Mouse (Mus musculus): ENCODE data around the gene Ifng.

Gene Ifng

DNA sequence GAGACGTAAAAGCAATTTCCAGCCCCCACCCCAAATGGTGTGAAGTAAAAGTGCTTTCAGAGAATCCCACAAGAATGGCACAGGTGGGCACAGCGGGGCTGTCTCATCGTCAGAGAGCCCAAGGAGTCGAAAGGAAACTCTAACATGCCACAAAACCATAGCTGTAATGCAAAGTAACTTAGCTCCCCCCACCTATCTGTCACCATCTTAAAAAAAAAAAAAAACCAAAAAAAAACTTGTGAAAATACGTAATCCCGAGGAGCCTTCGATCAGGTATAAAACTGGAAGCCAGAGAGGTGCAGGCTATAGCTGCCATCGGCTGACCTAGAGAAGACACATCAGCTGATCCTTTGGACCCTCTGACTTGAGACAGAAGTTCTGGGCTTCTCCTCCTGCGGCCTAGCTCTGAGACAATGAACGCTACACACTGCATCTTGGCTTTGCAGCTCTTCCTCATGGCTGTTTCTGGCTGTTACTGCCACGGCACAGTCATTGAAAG, at the start of gene Ifng:
TSS of gene Ifng (plus strand) at position 305 of the 499 bp plus-strand sequence.
- no peak for DNase-seq

DNA sequence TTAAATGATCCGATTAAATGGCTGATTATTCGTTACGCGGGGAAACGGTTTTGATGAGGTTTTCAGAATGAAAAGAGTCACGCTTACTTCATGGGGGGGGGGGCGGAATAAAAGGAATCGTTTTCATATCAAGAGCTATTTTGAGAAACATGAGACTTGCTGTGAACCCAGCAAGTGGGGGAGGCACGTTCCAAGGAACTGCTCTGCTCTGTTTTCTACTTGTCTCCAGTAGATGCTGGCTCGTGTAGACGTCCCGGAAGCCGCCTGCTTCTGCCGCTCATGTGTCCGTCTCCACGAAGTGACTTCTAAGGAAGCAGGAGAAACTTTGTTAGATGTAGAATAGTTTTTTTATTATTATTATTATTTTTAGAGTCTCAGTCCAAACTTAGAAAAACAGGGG, 40.9 kb upstream of the Ifng start:
- no peak for DNase-seq

DNA sequence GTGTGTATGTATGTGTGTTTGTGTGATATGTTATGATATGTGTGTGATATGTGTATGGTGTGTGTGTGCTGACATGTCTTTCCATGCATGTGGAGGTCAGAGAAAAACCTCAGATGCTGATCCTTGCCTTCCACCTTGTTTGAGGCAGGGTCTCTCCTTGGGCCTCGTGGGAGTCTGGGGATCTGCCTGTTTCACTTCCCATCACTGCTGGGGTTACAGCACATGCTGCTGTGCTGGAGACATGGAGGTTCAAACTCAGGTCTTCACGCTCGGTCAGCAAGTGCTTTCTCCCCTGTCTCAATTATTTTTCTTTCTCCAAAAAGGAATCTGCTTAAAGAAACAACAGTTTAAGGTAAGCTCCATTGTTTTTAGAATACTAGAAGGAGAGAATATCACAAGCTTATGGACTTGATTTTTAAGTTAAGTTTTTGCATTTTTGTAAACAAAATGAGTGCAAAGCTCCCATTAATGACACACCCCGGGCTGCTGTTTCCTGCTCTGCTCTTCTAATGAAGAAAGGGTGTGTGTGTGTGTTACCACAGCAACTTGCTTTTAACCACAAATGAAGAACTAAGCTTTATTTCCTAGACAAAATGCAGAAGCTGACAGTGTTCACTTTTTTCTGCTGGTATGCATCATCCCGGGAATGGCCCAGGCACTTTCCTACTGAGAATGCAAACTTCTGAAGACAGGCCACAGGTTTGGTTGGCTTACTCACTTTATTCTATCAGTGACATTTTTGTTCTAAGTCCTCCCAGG, 34.2 kb upstream of the Ifng start:
- no peak for DNase-seq

DNA sequence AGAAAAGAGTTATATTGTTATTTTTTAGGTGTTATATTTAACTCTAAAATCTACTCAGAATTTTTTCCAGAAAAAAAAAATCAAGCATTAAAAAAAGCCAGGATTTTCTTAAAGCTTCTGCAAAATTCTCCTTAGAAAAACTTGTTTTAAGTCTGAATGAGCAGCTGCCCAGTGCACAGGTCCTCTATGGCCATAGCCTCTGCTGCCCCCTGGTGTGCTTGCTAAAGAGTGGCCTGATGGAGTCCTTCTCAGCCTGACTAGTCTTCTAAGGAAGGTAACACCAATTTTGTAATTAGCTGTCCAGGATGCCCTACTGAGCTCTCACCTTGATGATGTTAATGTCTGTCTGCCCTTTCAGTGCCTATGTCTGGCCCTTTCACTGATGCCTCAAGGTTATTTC, 29.5 kb upstream of the Ifng start:
- DNase-seq, result no peak

DNA sequence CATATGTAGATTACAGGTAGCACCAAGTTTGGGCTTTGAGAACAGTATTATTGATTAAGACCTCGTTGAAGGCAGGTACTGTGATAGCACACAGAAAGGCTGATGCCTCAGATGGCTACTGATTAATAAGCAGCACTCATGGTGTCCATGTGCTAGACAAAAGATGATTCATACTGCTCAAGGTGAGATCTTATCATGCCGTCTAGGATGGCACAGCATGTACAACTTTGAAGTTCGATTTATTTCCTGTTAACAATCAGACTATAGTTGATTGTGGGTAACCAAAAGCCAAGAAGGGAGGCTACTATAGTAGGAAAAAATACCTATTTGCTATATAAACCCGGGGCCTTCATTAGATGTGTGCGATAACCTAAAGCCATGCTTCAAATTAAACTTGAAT, 28.1 kb upstream of the Ifng start:
- DNase-seq, result no peak

DNA sequence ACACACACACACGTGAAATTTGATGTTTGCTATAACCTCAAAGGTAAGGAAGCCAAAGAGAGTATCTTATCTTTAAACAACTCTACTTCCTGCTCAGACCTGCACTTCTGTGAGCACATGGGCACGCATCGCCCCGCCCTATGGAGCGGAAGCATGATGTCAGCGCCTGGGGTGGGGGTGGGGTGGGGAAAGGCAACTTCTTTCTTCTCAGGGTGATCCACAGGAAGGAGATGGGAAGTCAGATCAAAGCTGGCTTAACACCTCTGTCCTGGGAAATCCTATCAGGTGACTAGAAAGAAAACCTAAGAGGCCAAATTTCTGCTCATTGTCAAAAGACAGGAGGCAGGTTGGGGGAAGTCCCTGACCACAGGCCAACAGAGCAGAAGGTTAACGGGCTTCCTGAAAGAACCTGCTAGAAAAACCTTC, 21.8 kb upstream of the Ifng start:
- no peak for DNase-seq

DNA sequence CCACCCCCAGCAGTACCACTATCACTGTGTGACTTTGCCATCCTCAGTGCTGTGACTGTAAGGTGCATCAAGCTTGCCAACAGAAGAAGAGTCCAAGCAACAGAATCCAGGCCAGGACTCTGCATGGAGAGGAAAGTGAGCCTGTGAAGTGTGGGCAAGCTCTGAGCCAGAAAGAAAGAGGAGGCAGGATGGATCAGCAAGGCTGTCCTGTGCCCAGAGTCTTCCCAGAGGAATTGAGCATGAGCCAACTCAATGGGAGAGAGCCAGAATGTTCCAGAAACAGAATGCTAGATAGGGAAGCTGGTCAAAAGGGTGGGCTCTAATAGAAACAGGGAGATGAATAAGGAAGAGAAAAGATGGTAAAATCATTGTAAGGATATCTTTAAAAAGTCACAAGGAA, 19.9 kb upstream of the Ifng start:
- peak; percentile 49 for DNase-seq

DNA sequence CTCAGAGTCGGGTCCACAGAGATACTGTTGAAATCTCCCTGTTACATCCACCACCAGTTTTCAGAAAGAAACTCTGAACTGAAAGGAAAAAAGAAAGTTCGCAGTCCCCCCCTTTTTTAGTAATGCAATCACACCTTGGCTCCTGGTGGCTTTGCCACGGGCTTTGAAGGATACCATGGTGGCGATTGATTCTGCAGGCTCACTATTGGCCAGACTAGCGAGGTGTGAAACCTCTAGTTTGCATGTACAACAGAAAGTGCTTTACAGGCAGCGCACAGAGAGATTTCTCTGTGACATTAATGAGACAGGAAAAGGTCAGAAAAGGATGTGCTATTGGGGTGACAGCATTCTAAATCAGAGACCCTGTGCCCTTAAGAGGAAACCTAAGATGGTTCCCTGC, 5.3 kb upstream of the Ifng start:
- DNase-seq, result no peak

DNA sequence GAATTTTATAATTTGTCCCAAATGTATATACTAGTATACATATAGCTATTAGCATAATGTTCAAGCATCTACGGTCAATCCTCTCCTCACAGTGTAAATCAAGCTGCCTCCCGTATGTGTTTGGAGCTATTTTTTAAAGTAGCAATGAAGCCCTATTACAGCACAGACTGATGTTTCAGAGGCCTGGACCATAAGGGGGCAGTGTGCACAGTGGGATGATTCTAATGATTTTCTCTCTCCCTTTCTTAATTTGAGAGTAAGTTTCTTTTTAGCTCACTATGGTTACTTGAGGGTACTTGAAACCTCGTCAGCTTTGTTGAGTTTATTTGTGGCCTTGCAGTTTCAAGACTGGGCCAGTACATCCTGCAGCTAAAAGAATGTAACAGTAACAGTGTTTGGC, 1.1 kb downstream of the Ifng start:
- DNase-seq, result no peak

DNA sequence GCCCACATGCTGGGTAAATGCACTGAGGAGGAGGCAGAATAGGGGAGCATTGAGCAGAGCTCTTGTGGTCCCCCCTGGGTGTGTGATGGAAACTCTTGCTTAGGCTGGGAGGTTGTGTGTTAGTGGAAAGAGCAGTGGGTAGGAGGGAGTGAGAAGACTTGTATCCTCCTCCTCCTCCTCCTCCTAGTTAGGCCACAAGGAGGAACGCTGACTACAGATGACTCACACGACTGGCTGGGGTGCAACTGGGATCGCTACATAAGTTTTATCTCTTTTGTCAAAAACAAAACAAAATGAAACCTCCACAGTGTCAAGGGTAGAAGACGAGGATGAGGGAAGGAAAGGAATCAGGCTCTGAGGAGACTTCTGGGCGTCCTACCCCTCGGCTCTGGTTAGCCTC, 2.2 kb downstream of the Ifng start:
- DNase-seq, result no peak

DNA sequence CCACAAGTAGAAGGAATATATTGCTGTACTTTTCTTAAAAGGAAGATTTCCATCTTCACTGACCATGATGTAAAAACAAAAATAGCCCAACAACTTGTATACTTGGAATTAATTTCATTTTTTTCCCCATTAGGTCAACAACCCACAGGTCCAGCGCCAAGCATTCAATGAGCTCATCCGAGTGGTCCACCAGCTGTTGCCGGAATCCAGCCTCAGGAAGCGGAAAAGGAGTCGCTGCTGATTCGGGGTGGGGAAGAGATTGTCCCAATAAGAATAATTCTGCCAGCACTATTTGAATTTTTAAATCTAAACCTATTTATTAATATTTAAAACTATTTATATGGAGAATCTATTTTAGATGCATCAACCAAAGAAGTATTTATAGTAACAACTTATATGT, 4.2 kb downstream of the Ifng start:
- peak; percentile 94 for DNase-seq

DNA sequence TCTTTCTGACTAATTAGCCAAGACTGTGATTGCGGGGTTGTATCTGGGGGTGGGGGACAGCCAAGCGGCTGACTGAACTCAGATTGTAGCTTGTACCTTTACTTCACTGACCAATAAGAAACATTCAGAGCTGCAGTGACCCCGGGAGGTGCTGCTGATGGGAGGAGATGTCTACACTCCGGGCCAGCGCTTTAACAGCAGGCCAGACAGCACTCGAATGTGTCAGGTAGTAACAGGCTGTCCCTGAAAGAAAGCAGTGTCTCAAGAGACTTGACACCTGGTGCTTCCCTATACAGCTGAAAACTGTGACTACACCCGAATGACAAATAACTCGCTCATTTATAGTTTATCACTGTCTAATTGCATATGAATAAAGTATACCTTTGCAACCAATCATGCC, 4.7 kb downstream of the Ifng start:
- no peak for DNase-seq

DNA sequence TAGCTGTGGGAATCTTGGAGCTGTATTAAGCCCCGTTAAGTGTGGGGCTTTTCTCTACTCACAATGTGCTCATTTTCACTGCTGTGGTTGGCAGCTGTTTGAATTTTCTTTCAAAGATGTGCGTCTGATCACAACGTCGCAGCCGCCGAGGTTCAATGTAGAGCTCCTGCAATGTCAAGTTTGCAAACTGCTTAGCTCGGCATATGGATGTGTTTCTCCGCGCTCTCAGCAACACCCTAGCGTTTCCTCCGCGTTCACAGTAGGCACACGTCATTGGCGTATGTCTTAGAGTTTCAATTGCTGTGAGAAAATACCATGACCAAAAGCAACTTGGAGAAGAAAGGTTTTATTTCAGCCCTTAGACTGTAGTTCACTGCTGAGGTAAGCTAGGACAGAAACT, 5.1 kb downstream of the Ifng start:
- DNase-seq, result no peak

DNA sequence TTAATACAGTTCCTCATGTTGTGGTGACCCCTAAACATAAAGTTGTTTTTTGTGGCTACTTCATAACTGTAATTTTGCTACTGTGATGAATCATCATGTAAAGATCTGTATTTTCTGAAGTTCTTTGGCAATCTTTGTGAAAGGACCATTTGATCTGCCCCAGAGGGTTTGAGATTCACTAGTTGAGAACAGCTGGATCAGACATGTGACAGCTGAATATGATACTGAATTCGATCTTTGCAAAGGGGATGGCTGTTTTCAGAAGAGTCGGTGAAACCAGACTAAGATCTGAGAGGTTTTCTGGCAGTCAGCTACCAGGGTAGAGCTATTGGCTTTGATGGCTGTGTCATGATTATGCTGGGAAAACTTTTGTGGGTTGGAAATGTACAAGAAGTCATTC, 10.9 kb downstream of the Ifng start:
- DNase-seq, result no peak

DNA sequence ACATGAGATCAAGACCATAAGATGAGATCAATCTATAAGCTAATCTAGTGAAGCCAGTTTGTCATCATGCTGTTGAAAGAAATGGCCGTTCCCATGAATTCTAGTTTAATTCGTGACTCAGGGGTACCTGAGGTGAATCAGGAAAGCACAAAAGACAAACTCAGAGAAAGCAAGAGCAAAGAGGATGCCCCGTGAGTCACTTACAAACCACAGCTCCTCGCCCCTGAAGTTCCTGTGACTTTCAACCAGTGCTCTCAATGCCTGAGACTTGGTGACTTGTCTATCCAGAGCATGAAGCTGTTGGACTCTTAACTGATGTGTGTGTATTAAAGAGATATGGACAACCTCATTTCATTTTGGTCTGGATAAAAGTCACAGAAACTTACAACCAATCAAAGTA, 17.9 kb downstream of the Ifng start:
- peak; percentile 44 for DNase-seq

DNA sequence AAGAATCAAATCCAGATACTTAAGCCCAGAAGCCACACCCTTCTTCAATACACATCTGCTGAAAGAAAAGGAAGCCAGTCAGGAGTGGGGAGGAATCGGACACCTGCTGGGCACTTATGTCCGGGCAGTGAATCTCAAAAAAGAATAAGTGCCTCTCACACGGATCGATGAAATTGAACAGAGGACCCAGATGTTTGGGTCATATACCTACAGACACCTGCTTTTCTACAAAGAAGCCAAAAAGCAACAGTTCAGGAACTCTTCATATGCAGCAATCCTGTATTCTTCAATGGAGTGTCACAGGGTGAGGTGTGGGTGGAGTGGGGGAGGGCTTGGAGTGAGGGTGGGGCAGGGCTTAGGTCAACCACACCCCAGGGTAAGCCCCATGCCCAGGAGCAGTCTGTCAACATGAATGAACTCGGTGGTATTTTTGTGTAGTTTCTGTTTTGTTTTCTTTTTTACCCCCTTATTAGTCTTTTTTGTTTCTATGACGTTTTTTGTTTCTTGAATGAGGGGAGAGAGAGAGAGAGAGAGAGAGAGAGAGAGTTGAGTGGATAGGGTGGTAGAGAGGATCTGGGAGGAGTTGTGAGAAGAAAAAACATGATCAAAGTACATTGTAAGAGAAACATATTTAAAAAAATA, 20.4 kb downstream of the Ifng start:
- DNase-seq, result peak; percentile 41

DNA sequence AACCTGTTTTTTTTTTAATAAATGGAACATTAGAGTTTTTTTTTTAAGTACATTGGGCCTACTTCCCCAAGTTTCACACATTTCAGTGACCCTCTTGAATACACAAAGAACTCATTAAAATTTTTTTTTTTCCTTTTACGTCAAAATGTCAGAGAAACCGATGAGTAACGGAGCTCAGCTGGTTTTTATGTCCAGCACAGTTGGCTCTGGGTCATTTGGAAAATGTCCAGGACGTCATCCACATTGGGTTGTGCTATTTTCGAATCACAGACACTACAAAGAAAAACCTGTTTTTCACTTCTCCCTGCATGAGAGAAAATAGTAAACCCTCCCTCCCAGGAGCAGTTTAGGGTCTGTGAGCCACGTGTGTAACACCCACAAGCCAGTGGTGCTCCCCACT, 25.6 kb downstream of the Ifng start:
- no peak for DNase-seq

DNA sequence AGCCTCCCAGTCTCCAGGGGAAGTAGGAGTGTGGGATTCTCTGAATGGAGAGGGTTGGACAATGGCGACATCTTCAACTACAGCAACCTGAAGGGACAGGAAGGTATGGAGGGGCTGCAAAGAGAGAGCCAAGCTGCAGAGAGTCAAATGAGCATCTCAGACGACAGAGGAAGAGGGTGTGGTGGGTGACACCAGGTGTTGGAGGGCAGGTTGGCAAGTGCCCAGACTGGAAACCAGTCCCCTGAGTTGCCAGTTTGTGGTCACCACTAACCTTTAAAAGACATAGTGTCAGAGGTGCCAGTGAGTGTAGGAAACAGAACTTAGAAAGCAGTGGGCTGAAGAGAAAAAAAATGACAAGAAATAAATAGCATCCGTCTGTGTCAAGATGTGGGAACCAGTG, 28.2 kb downstream of the Ifng start:
- DNase-seq, result peak; percentile 75

DNA sequence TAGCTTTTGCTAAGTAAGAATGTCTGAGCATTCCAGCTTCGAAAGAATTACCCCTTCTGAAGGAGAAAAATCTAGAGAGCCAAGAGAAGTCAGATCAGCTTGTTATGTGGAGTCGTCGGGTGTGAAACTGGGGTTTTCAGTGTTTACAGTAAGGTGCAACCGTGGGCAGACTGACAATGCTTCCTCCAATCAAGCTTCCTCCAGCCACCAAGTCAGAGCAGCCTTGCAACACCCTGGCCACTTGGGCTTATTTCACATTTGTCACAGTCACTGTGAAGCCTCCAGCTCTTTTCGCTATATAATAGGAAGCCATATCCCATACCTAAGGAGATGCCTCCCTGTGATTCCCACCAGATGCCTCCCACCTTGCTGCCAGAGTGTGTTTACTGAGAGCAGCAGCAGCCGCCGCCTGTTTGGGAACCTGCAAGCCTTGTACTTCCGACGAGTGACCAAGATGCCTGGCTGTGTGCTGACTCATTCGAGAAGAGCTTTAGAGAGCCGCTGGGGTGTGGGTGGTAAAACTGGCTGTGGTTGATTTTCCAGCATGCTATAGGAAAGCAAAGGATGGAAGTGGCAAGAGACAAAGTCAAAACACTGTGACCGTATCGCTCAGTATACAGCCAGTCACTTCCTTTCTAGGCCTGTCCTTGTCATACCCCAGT, 29.6 kb downstream of the Ifng start:
- peak; percentile 78 for DNase-seq

DNA sequence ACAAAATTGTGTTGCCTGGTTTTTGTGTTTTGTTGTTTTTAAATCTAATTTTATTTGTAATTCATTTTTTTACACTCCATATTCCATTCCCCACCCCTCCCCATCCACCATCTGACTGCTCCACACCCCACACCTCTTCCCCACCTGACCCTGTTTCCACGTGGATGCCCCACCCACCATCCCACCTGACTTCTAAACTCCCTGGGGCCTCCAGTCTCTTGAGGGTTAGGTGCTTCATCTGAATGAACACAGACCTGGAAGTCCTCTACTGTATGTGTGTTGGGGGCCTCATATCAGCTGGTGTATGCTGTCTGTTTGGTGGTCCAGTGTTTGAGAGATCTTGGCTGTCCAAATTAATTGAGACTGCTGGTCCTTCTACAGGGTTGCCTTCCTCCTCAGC, 32.0 kb downstream of the Ifng start:
- peak; percentile 61 for DNase-seq

DNA sequence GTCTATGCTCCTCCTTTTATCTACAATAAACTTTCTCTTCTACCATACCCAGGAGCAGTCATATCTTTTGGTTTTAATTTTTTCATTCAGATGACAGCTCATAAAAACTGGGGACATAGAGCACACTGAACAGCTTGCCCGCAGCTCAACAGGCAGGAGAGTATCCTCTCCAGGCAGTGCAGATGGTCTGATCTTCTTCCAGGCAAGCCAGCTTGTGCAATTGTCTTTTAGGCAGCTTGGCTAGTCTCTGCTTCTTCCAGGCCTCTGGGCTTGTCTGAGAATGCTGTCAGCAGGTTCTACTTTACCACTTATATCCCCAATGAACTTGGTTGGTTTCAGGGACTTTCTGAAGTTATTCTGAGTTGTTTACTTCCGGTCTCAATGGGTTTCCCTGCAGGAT, 35.9 kb downstream of the Ifng start:
- no peak for DNase-seq

DNA sequence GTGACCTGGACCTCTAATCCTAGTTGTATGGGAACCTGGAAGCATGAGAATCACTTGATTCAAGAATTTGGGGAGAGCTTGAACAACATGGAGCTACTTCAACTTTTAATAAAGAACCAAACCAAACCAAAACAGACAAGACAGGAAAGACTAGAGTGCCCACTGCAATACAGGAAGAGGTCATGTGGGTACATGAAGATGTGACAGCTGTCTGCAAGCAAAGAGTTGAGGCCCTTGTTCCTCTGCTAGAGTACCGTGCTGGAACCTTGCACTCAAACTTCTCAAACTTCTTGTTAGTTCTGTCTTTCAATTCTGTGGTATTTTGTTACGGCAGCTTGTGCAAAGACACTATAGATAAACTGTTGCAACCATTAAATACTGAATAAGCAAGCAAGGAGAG, 36.5 kb downstream of the Ifng start:
- no peak for DNase-seq

DNA sequence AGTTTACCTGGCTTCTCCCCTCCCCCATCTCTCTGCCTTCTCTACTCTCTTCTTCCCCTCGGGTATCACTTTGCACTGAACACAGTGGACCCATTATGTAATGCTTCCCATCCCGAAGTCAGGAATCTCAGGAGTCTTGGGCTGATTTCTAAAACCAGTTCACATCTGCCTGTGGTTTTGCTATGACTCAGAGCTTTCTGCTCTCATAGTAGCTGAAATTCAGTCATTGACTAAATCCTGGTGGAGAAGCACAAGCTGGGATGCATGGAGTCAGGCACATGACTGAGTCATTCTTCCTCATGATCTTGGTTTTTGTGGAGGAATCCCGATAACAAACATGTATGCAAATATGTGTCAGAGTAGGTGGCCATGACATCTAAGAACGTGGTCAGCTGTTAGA, 38.4 kb downstream of the Ifng start:
- peak; percentile 93 for DNase-seq

DNA sequence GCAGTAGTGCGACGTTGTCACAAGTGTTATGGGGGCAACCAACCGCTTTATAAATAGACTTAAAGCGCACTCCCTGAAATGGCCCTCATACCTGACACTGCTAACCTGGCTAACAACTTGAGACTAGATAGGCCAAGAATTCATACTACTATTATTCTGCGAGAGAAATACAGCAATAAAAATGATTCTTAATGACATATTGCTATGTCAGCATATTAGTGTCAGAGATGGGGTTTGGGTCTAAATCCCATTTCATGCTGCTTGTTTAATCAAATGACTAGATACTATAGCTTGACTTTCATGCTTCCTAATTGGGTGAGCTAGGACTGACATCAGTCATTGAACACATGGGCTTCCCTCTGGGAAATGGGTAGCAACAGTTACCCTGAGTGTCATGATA, 39.3 kb downstream of the Ifng start:
- DNase-seq, result no peak
